Mouse (Mus musculus) myocyte (in vitro differentiated cells): ENCODE measurements at regions not wholly inside any gene's neighbourhood (a gene's known extent, or its start where the extent isn't known, plus 50 kb on each side); places are given as distances from the start of the nearest gene placed in this dataset.

ENCODE experiments used
- CEBPB ChIP-seq: IDR thresholded peaks from 2 replicates; pipeline ENCODE4 v1.6.1; 2011; ENCODE audit warnings: mild to moderate bottlenecking, moderate library complexity; ENCODE audit not compliant: poor library complexity, insufficient read depth, severe bottlenecking
- MAX ChIP-seq: IDR thresholded peaks from one replicate; pipeline ENCODE4 v1.6.1; 2011; ENCODE audit warnings: low read depth, mild to moderate bottlenecking, control low read depth
- MYOD1 ChIP-seq, 3 experiments: IDR thresholded peaks; one replicate each; pipeline ENCODE4 v1.6.1; 2011; ENCODE audit warnings: control low read depth in 2 of 3, low read depth in 2 of 3, mild to moderate bottlenecking in 2 of 3, moderate library complexity in 1 of 3; ENCODE audit not compliant: insufficient read length in 2 of 3, control insufficient read depth in 1 of 3
- MYOG ChIP-seq, 3 experiments: IDR thresholded peaks; one replicate each; pipeline ENCODE4 v1.6.1; 2011; ENCODE audit warnings: control low read depth in 2 of 3, low read depth in 2 of 3, mild to moderate bottlenecking in 2 of 3; ENCODE audit not compliant: insufficient read length in 2 of 3, control insufficient read depth in 1 of 3, insufficient read depth in 1 of 3
- POLR2A ChIP-seq: IDR thresholded peaks from one replicate; pipeline ENCODE4 v1.6.1; 2011; ENCODE audit warnings: low read depth, mild to moderate bottlenecking, control low read depth, moderate library complexity; ENCODE audit not compliant: insufficient read length
- POLR2AphosphoS2 ChIP-seq: IDR thresholded peaks from one replicate; pipeline ENCODE4 v1.6.1; 2011; ENCODE audit warnings: low read depth, control low read depth; ENCODE audit not compliant: insufficient read length
- REST ChIP-seq: IDR thresholded peaks from one replicate; pipeline ENCODE4 v1.6.1; 2011; ENCODE audit warnings: mild to moderate bottlenecking, control low read depth, moderate library complexity; ENCODE audit not compliant: insufficient read depth, insufficient read length
- TCF3 ChIP-seq: IDR thresholded peaks from one replicate; pipeline ENCODE4 v1.6.1; 2011; ENCODE audit warnings: low read depth, control low read depth; ENCODE audit not compliant: insufficient read length
- USF1 ChIP-seq: IDR thresholded peaks from one replicate; pipeline ENCODE4 v1.6.1; 2011; ENCODE audit warnings: low read depth, mild to moderate bottlenecking, control low read depth, moderate library complexity

DNA sequence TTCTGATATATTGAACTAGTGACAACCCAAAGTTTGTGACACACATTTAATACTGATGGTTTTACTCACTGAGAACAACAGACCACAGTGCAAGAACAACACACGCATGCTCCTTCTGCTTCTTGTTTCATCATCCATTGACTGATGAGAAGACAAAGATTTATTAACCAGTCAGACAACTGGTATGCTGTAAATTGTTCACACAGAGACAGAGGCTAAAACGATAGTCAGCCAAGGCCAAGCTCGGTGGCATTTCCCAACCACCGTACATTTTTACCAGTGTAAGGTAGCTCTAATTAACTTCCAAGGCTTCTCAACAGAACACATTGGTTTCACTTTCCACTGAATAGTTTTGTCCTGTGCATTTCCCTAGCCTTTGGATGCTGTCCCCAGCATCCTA is 287.8 kb downstream of the 1700129C05Rik start:
- TF ChIP-seq POLR2A, result no peak
- no peak for TF ChIP-seq MYOG (IDR thresholded peaks at IDR 0.05; ENCODE audit: control insufficient read depth in 1 of 3, insufficient read depth in 1 of 3, insufficient read length in 2 of 3, low read depth in 2 of 3)
- no peak for TF ChIP-seq TCF3
- TF ChIP-seq POLR2AphosphoS2, result no peak
- no peak for TF ChIP-seq USF1
- TF ChIP-seq MYOD1 (IDR thresholded peaks at IDR 0.05; ENCODE audit: control insufficient read depth in 1 of 3, insufficient read length in 2 of 3, low read depth in 2 of 3), result no peak
- no peak for TF ChIP-seq CEBPB
- TF ChIP-seq MAX, result no peak
- no peak for TF ChIP-seq REST
